Mouse (Mus musculus) spleen, adult 2 months (tissue): Measurements from ENCODE around the gene Tmem56. TPM values are rescaled to one million over a fixed set of nuclear protein-coding genes. Genes with fewer than 3 reads are reported as not detected.

Experiments
- DNase-seq, 2 experiments: peaks; one replicate each; pipeline versions ENCODE4 v3.0.0 to v3.0.0-alpha.2; 2012 to 2021; ENCODE audit warnings: low spot score in 2 of 2, low read depth in 1 of 2
- H3K27ac ChIP-seq: fragments of 200-500 bp; 2 replicates; pipeline ENCODE4 v1.5.1; 2012; ENCODE audit warnings: low read length, inconsistent platforms; ENCODE audit not compliant: insufficient read depth
- H3K27me3 ChIP-seq: fragments of 200-500 bp; 2 replicates; pipeline ENCODE4 v1.6.1; 2012; ENCODE audit warnings: mild to moderate bottlenecking, moderate library complexity, low read length, inconsistent platforms; ENCODE audit not compliant: control insufficient read depth, insufficient read depth
- H3K36me3 ChIP-seq: fragments of 200-500 bp; 2 replicates; pipeline ENCODE4 v1.6.1; 2012; ENCODE audit warnings: mild to moderate bottlenecking, low read length, inconsistent platforms; ENCODE audit not compliant: control insufficient read depth, insufficient read depth
- H3K4me1 ChIP-seq: fragments of 200-500 bp; 2 replicates; pipeline ENCODE4 v1.6.1; 2011; ENCODE audit warnings: inconsistent platforms; ENCODE audit not compliant: control insufficient read depth, insufficient read depth, insufficient read length
- H3K4me3 ChIP-seq: fragments of 200-500 bp; 2 replicates; pipeline ENCODE4 v1.5.1; 2011; ENCODE audit warnings: mild to moderate bottlenecking, inconsistent platforms; ENCODE audit not compliant: insufficient read depth, insufficient read length; ENCODE audit errors: extremely low read depth
- CTCF ChIP-seq: fragments of 200-500 bp; IDR thresholded peaks from 2 replicates; pipeline ENCODE4 v1.5.1; 2011; ENCODE audit warnings: mild to moderate bottlenecking, inconsistent platforms; ENCODE audit not compliant: insufficient read depth, insufficient read length, insufficient replicate concordance; ENCODE audit errors: extremely low read depth
- POLR2A ChIP-seq: fragments of 200-500 bp; IDR thresholded peaks from 2 replicates; pipeline ENCODE4 v1.6.1; 2011; ENCODE audit warnings: low read depth, low read length, inconsistent platforms
- WGBS: fragments of 180-500 bp; shearing (Covaris S2); methylation state at CpG from one replicate; pipeline ENCODE4 v1.1.7; 2018; 5-methylcytosine and 5-hydroxymethylcytosine counted together
- polyA plus RNA-seq: library from polyadenylated mRNA; depleted of rRNA; stranded (reverse); fragments of >200 nt; gene quantifications from 2 replicates; pipeline ENCODE4 v1.2.3, GENCODE M21; 2012

Gene Tmem56
- polyA plus RNA-seq, 1 experiment, result 0.37 TPM

GRCm38 (mm10) chr3:121264242-121264641 lies 18.7 kb downstream of the Tmem56 start:
- peaks cover 15% of the 10 kb centered on the region for H3K27me3 ChIP-seq
- 73% methylated on average over 6 of the region's 6 CpGs for WGBS
- no peak for DNase-seq
- H3K4me1 ChIP-seq, result peaks cover 7% of the 10 kb centered on the region
- no peak overlapping the region for H3K27ac ChIP-seq
- TF ChIP-seq POLR2A (no peak), CTCF (no peak)
- H3K4me3 ChIP-seq, result no peak overlapping the region
- H3K36me3 ChIP-seq, result no peaks in the 10 kb centered on the region

DNA sequence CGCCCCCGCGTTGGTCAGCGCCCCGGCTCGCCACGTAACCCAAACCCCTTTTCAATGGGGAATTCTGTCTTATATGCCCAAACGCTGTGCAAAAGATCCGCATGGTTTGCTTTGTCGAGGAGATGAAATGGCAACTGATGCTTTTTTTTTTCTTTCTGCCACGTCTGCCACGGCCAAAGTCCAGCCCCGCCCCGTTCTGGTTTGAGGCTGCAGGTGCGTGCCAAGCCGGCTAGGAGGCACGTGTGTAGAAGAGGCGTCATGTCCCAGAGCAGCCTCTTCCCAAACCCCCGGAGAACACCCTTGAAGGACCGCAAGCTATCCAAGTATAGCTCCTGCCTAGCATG lies 19.7 kb downstream of the Tmem56 start:
- TF ChIP-seq CTCF (no peak), POLR2A (no peak)
- peaks cover 7% of the 10 kb centered on the region for H3K4me1 ChIP-seq
- no peak for DNase-seq

GRCm38 (mm10) chr3:121262521-121263204 lies 20.2 kb downstream of the Tmem56 start:
- TF ChIP-seq POLR2A (no peak), CTCF (no peak)
- H3K36me3 ChIP-seq, result no peaks in the 10 kb centered on the region
- H3K27me3 ChIP-seq, result peaks cover 15% of the 10 kb centered on the region
- no peak overlapping the region for H3K27ac ChIP-seq
- no peak for DNase-seq
- H3K4me3 ChIP-seq, result peak overlapping the region; percentile 48
- WGBS, result 1% methylated on average over 96 of the region's 97 CpGs
- peaks cover 7% of the 10 kb centered on the region for H3K4me1 ChIP-seq

More for the DNA sequence above, 19.7 kb downstream of the Tmem56 start:
- peak overlapping the region; percentile 48 for H3K4me3 ChIP-seq
- peaks cover 15% of the 10 kb centered on the region for H3K27me3 ChIP-seq
- WGBS, result 5% methylated on average over 20 of the region's 20 CpGs
- H3K27ac ChIP-seq, result no peak overlapping the region
- H3K36me3 ChIP-seq, result no peaks in the 10 kb centered on the region

- H3K36me3 ChIP-seq, result no peaks in the 10 kb centered on the region
- peaks cover 15% of the 10 kb centered on the region for H3K27me3 ChIP-seq
- H3K27ac ChIP-seq, result no peak overlapping the region
- WGBS, result 16% methylated on average over 21 of the region's 21 CpGs
- no peak for TF ChIP-seq CTCF
- TF ChIP-seq POLR2A, result no peak
- no peak for DNase-seq
- H3K4me3 ChIP-seq, result peak overlapping the region; percentile 48
- H3K4me1 ChIP-seq, result peaks cover 7% of the 10 kb centered on the region
Observed at GRCm38 (mm10) chr3:121261939-121262520, 20.9 kb downstream of the Tmem56 start.

GRCm38 (mm10) chr3:121261251-121261650 lies 21.6 kb downstream of the Tmem56 start:
- H3K27ac ChIP-seq, result no peak overlapping the region

DNA sequence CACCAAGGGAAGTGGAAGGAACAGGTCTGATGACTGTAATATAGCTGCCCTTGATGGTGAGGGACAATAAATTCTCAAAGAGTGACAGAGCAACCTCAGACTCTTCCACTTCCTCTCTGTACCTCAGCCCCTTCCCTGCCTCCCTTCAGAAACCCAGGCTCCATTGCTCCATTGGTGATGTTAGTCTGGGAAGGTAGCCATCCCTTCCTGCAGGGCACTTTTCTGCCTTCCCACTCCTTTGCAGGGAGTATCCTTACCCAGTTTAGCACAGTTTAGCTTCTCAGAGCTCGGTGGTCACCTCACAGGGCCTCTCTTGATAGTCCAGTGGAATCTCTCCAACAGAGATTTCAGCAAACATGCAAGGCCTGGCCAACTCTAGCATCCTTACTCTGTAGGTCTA lies 22.1 kb downstream of the Tmem56 start:
- peaks cover 7% of the 10 kb centered on the region for H3K4me1 ChIP-seq
- DNase-seq, result no peak
- peaks cover 15% of the 10 kb centered on the region for H3K27me3 ChIP-seq
- 88% methylated on average over 1 of the region's 1 CpGs for WGBS
- H3K36me3 ChIP-seq, result no peaks in the 10 kb centered on the region
- no peak overlapping the region for H3K27ac ChIP-seq
- TF ChIP-seq CTCF (no peak), POLR2A (no peak)
- no peak overlapping the region for H3K4me3 ChIP-seq

More at GRCm38 (mm10) chr3:121261251-121261650, 21.6 kb downstream of the Tmem56 start:
- WGBS, result 82% methylated on average over 7 of the region's 7 CpGs
- H3K4me1 ChIP-seq, result peaks cover 7% of the 10 kb centered on the region
- no peaks in the 10 kb centered on the region for H3K36me3 ChIP-seq
- peaks cover 15% of the 10 kb centered on the region for H3K27me3 ChIP-seq
- no peak overlapping the region; the same call in 1 of the 2 replicates for H3K4me3 ChIP-seq
- no peak for DNase-seq
- no peak for TF ChIP-seq POLR2A
- no peak for TF ChIP-seq CTCF

DNA sequence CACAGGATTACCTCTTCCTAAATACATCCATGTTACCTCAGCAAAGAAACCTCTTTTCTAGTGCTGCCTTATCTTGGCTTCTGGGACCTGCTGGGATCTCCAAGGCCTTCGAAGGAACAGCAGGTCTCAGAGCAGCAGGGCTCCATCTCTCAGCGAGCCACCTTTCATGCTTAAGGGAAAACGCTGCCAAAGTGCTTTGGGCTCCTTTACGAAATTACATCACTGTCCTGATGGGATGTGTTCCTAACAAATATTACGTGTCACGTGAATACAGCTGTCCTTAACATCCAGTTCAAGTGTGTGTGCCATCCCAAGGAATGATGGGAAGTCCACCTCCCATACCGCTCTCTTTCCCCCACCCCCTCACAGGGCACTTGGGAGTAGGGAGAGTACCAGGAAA lies 22.9 kb downstream of the Tmem56 start:
- peaks cover 7% of the 10 kb centered on the region for H3K4me1 ChIP-seq
- 92% methylated on average over 7 of the region's 7 CpGs for WGBS
- H3K27ac ChIP-seq, result no peak overlapping the region
- no peak for TF ChIP-seq POLR2A
- TF ChIP-seq CTCF, result no peak
- no peaks in the 10 kb centered on the region for H3K36me3 ChIP-seq
- no peak overlapping the region for H3K4me3 ChIP-seq
- H3K27me3 ChIP-seq, result peaks cover 15% of the 10 kb centered on the region
- DNase-seq, result no peak
